13 mouse cellular contexts compared by ENCODE assay signal in genomic region chr11:32199230-32199629, GRCm38 (mm10). TPM values are rescaled to one million over a fixed set of nuclear protein-coding genes. Genes with fewer than 3 reads are reported as not detected.
DNase-seq lines count a peak whose midpoint lies in the region; ATAC-seq and TF ChIP-seq lines count a peak whose summit lies in the region.
"Had no signal": no experiment of that assay in that cellular context is flagged by ENCODE, and none has a peak within 500 bp of the region (broad histone marks: within the 10 kb centered on the region; RNA-seq: fewer than 3 reads in every experiment).

No protein-coding gene starts in this region.

- peak; percentile 2 for DNase-seq in gastrocnemius, postnatal 14 days
- DNase-seq in gastrocnemius, postnatal 36 days: no peak
- peak; percentile 62 for DNase-seq in midbrain, embryonic 11.5 days (ENCODE audit: low spot score, missing footprints)
- DNase-seq in midbrain, embryonic 14.5 days: no peak
- peak; percentile 62 for DNase-seq in G1E (ENCODE audit: low spot score)
- DNase-seq in thymus, postnatal 0 days (ENCODE audit: low spot score): peak; percentile 53
- DNase-seq in limb, embryonic 10.5 days (ENCODE audit: low spot score): no peak
- no peak for DNase-seq in adrenal gland, adult 8-10 months

- 40% methylated on average over 6 of the region's 6 CpGs for WGBS in midbrain, embryonic 11.5 days
- 44% methylated on average over 6 of the region's 6 CpGs for WGBS in midbrain, embryonic 14.5 days
- WGBS in limb, embryonic 10.5 days: 54% methylated on average over 6 of the region's 6 CpGs

- H3K27ac ChIP-seq in midbrain, embryonic 11.5 days (ENCODE audit: low read depth, low read length): no peak overlapping the region
- H3K27ac ChIP-seq in midbrain, embryonic 14.5 days (replicated peaks; ENCODE audit: low read depth, low read length): no peak overlapping the region
- H3K27ac ChIP-seq in limb, embryonic 10.5 days: no peak overlapping the region; the same call in 1 of the 2 replicates
- H3K27ac ChIP-seq: hindbrain, embryonic 15.5 days had no signal

- no peaks in the 10 kb centered on the region for H3K36me3 ChIP-seq in midbrain, embryonic 11.5 days (ENCODE audit: control insufficient read depth, insufficient read depth, low read length)
- no peaks in the 10 kb centered on the region for H3K36me3 ChIP-seq in midbrain, embryonic 14.5 days (ENCODE audit: control insufficient read depth, insufficient read depth, low read length)
- H3K36me3 ChIP-seq in G1E (replicated peaks): peaks cover 14% of the 10 kb centered on the region
- H3K36me3 ChIP-seq in limb, embryonic 10.5 days: no peaks in the 10 kb centered on the region
- H3K36me3 ChIP-seq: hindbrain, embryonic 15.5 days had no signal

- intact Hi-C loops in gastrocnemius, postnatal 14 days (cut with DNase I; ENCODE audit: low total_unique reads): loop anchor here (5.0 kb wide), 1 partner anchor 43 kb away; no protein-coding TSS in a partner anchor
- intact Hi-C loops in gastrocnemius, postnatal 36 days (cut with DNase I): no loop called here

- H3K4me3 ChIP-seq in midbrain, embryonic 11.5 days (ENCODE audit: low read depth, low read length): no peak overlapping the region
- H3K4me3 ChIP-seq in midbrain, embryonic 14.5 days (replicated peaks; ENCODE audit: low read depth, low read length): no peak overlapping the region
- peak overlapping the region; percentile 62; the same call in 1 of the 2 replicates for H3K4me3 ChIP-seq in G1E (ENCODE audit: low read depth, low read length)
- no peak overlapping the region for H3K4me3 ChIP-seq in limb, embryonic 10.5 days
- H3K4me3 ChIP-seq: hindbrain, embryonic 15.5 days had no signal

- no peak overlapping the region for H3K9ac ChIP-seq in midbrain, embryonic 11.5 days (ENCODE audit: low read length)
- no peak overlapping the region for H3K9ac ChIP-seq in midbrain, embryonic 14.5 days (replicated peaks; ENCODE audit: low read length)
- H3K9ac ChIP-seq: hindbrain, embryonic 15.5 days had no signal

- H3K4me2 ChIP-seq in midbrain, embryonic 11.5 days: no peak overlapping the region
- H3K4me2 ChIP-seq in midbrain, embryonic 14.5 days (ENCODE audit: low read length): no peak overlapping the region
- H3K4me2 ChIP-seq: hindbrain, embryonic 15.5 days had no signal

- no peak for TF ChIP-seq CTCF in G1E (IDR thresholded peaks at IDR 0.05; ENCODE audit: low read depth, low read length)

- no peaks in the 10 kb centered on the region for H3K4me1 ChIP-seq in midbrain, embryonic 11.5 days (ENCODE audit: control insufficient read depth, insufficient read depth, low read length)
- no peaks in the 10 kb centered on the region for H3K4me1 ChIP-seq in midbrain, embryonic 14.5 days (ENCODE audit: control insufficient read depth, insufficient read depth, low read length)
- peaks cover 71% of the 10 kb centered on the region for H3K4me1 ChIP-seq in G1E (ENCODE audit: insufficient read depth, low read depth, low read length)
- H3K4me1 ChIP-seq in limb, embryonic 10.5 days: peaks cover 6% of the 10 kb centered on the region
- H3K4me1 ChIP-seq: hindbrain, embryonic 15.5 days had no signal

- H3K9me3 ChIP-seq in midbrain, embryonic 11.5 days (ENCODE audit: control insufficient read depth, low read length): no peaks in the 10 kb centered on the region
- H3K9me3 ChIP-seq in midbrain, embryonic 14.5 days (ENCODE audit: control insufficient read depth, low read length): no peaks in the 10 kb centered on the region
- no peaks in the 10 kb centered on the region for H3K9me3 ChIP-seq in G1E (replicated peaks)
- no peaks in the 10 kb centered on the region for H3K9me3 ChIP-seq in limb, embryonic 10.5 days (replicated peaks)
- H3K9me3 ChIP-seq: hindbrain, embryonic 15.5 days had no signal

- no peak for ATAC-seq in midbrain, embryonic 11.5 days (ENCODE audit: low FRiP score)
- ATAC-seq in midbrain, embryonic 14.5 days (ENCODE audit: low FRiP score, low TSS enrichment): no peak
- ATAC-seq in G1E (ENCODE audit: extremely low read depth, insufficient number of reproducible peaks, low FRiP score, poor library complexity, severe bottlenecking): no peak

- H3K27me3 ChIP-seq in midbrain, embryonic 11.5 days (ENCODE audit: control insufficient read depth, insufficient read depth, low read length): no peaks in the 10 kb centered on the region
- no peaks in the 10 kb centered on the region for H3K27me3 ChIP-seq in midbrain, embryonic 14.5 days (ENCODE audit: control insufficient read depth, insufficient read depth, low read length)
- H3K27me3 ChIP-seq in G1E (ENCODE audit: insufficient read depth, low read length): peaks cover 21% of the 10 kb centered on the region; the same call in 1 of the 2 replicates
- H3K27me3 ChIP-seq in limb, embryonic 10.5 days (ENCODE audit: low read depth, poor library complexity, severe bottlenecking): peaks cover 31% of the 10 kb centered on the region

RNA-seq across cellular contexts. Expression of gene Il9r, which starts 0.8 kb away (rescaled TPM):
- under 1 TPM in 1 of 2 experiments, not detected in 1; 0.31 TPM for total RNA-seq in gastrocnemius, postnatal 14 days (2021)
- total RNA-seq in gastrocnemius, postnatal 36 days (2021): not detected
- not detected in 2 replicates for polyA plus RNA-seq in midbrain, embryonic 11.5 days (2014; fragmentation: Nextera tagmentation; extraction: Ambion mirVana)
- polyA plus RNA-seq in midbrain, embryonic 14.5 days (2014; fragmentation: Nextera tagmentation; extraction: Ambion mirVana): not detected in 2 replicates
- total RNA-seq in G1E (2014; fragmentation: Nextera tagmentation): 2.3 and 4.6 TPM in 2 replicates
- 5.7 and 6.9 TPM in 2 replicates for total RNA-seq in G1E (2017)
- 2.6 and 4.0 TPM in 2 replicates for polyA plus RNA-seq in G1E (2012)
- 5.3 and 5.7 TPM in 2 replicates for polyA plus RNA-seq in thymus, postnatal 0 days (2015; fragmentation: Nextera tagmentation; extraction: Ambion mirVana)
- polyA plus RNA-seq in limb, embryonic 10.5 days (2016; fragmentation: Nextera tagmentation; extraction: Ambion mirVana): not detected in 2 replicates
- total RNA-seq in adrenal gland, adult 8-10 months (2022): under 1 TPM in 3 of 4 experiments, not detected in 1; 0.42 to 0.71 (median 0.62) TPM
- total RNA-seq: left cerebral cortex, postnatal 10 days had no signal
- polyA plus RNA-seq: adrenal gland, adult 2 months; C2C12; hindbrain, embryonic 15.5 days; liver, embryonic 16.5 days had no signal

RNA-seq across cellular contexts. Expression of gene Snrnp25, which starts 6.0 kb away (rescaled TPM):
- total RNA-seq in gastrocnemius, postnatal 14 days (2021): 1 to 10 TPM; 8.6 to 8.9 TPM
- total RNA-seq in gastrocnemius, postnatal 36 days (2021): 10 to 100 TPM in 1 of 2 experiments, 1 to 10 TPM in 1; 9.8 to 10.7 TPM
- 77.0 and 87.0 TPM in 2 replicates for polyA plus RNA-seq in midbrain, embryonic 11.5 days (2014; fragmentation: Nextera tagmentation; extraction: Ambion mirVana)
- 46.7 and 54.9 TPM in 2 replicates for polyA plus RNA-seq in midbrain, embryonic 14.5 days (2014; fragmentation: Nextera tagmentation; extraction: Ambion mirVana)
- 9.2 and 20.0 TPM in 2 replicates for total RNA-seq in G1E (2014; fragmentation: Nextera tagmentation)
- 62.5 and 68.7 TPM in 2 replicates for total RNA-seq in G1E (2017)
- 65.6 and 74.4 TPM in 2 replicates for polyA plus RNA-seq in G1E (2012)
- polyA plus RNA-seq in thymus, postnatal 0 days (2015; fragmentation: Nextera tagmentation; extraction: Ambion mirVana): 103 TPM in 2 replicates
- 115 and 121 TPM in 2 replicates for polyA plus RNA-seq in limb, embryonic 10.5 days (2016; fragmentation: Nextera tagmentation; extraction: Ambion mirVana)
- total RNA-seq in adrenal gland, adult 8-10 months (2022): 10 to 100 TPM; 12.7 to 21.5 (median 18.0) TPM

RNA-seq across cellular contexts. Expression of gene Rhbdf1, which starts 22.9 kb away (rescaled TPM):
- total RNA-seq in gastrocnemius, postnatal 14 days (2021): 10 to 100 TPM; 18.4 to 24.4 TPM
- total RNA-seq in gastrocnemius, postnatal 36 days (2021): 10 to 100 TPM; 15.6 to 19.5 TPM
- polyA plus RNA-seq in midbrain, embryonic 11.5 days (2014; fragmentation: Nextera tagmentation; extraction: Ambion mirVana): 13.2 and 14.1 TPM in 2 replicates
- 15.3 and 17.5 TPM in 2 replicates for polyA plus RNA-seq in midbrain, embryonic 14.5 days (2014; fragmentation: Nextera tagmentation; extraction: Ambion mirVana)
- total RNA-seq in G1E (2014; fragmentation: Nextera tagmentation) (0.19 and 0.30 TPM in 2 replicates), G1E (2017) (0.46 and 2.5 TPM in 2 replicates)
- polyA plus RNA-seq in G1E (2012): 0.91 and 2.1 TPM in 2 replicates
- polyA plus RNA-seq in thymus, postnatal 0 days (2015; fragmentation: Nextera tagmentation; extraction: Ambion mirVana): 10.6 and 11.2 TPM in 2 replicates
- 28.1 and 31.1 TPM in 2 replicates for polyA plus RNA-seq in limb, embryonic 10.5 days (2016; fragmentation: Nextera tagmentation; extraction: Ambion mirVana)
- total RNA-seq in adrenal gland, adult 8-10 months (2022): 10 to 100 TPM; 24.5 to 40.0 (median 33.1) TPM

RNA-seq across cellular contexts. Expression of gene Mpg, which starts 27.1 kb away (rescaled TPM):
- 1 to 10 TPM; 7.9 to 9.6 TPM for total RNA-seq in gastrocnemius, postnatal 14 days (2021)
- 1 to 10 TPM; 4.5 to 5.0 TPM for total RNA-seq in gastrocnemius, postnatal 36 days (2021)
- polyA plus RNA-seq in midbrain, embryonic 11.5 days (2014; fragmentation: Nextera tagmentation; extraction: Ambion mirVana): 24.8 and 27.2 TPM in 2 replicates
- 37.4 and 37.7 TPM in 2 replicates for polyA plus RNA-seq in midbrain, embryonic 14.5 days (2014; fragmentation: Nextera tagmentation; extraction: Ambion mirVana)
- total RNA-seq in G1E (2014; fragmentation: Nextera tagmentation) (13.7 and 22.0 TPM in 2 replicates), G1E (2017) (12.7 and 17.0 TPM in 2 replicates)
- 13.4 and 14.2 TPM in 2 replicates for polyA plus RNA-seq in G1E (2012)
- 30.0 and 36.0 TPM in 2 replicates for polyA plus RNA-seq in thymus, postnatal 0 days (2015; fragmentation: Nextera tagmentation; extraction: Ambion mirVana)
- 36.2 and 45.2 TPM in 2 replicates for polyA plus RNA-seq in limb, embryonic 10.5 days (2016; fragmentation: Nextera tagmentation; extraction: Ambion mirVana)
- 10 to 100 TPM; 18.2 to 41.0 (median 33.3) TPM for total RNA-seq in adrenal gland, adult 8-10 months (2022)

Comparison
In these comparisons a context has a peak if more than half of its experiments do, and no peak if none do; other contexts are left out.
1. DNase-seq: peak in gastrocnemius, postnatal 14 days (single experiment), midbrain, embryonic 11.5 days (single experiment), G1E (single experiment) and thymus, postnatal 0 days (single experiment); none in gastrocnemius, postnatal 36 days (0 of 2), midbrain, embryonic 14.5 days (single experiment), limb, embryonic 10.5 days (single experiment) and adrenal gland, adult 8-10 months (single experiment).